Mouse (Mus musculus) frontal cortex, postnatal 25 days (tissue): ENCODE results near the gene Rack1.
A peak's percentile ranks its signal among the peaks of the same experiment; 100 is the strongest.

Experiments
- DNase-seq, 2 experiments: peaks; one replicate each; pipeline ENCODE4 v3.0.0; 2022; ENCODE audit warnings: low spot score in 2 of 2

Rack1 gene

DNA sequence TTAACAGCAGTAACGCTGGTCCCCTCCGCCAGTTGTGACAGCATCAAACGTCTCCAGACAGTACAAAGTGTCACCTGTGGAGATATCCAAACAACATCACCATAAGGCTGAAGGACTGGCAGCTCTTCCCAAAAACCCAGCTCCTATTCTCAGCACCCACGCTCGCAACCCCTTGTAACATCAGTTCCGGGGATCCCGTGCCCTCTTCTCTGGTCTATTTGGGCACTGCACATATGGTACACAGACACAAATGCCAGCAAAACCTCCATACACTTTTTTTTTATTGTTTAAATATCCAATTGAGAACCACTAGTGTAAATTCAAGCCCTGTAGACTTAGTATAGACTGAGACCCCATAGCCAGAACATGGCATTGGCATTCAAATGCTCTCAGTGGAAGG lies 4.9 kb upstream of the Rack1 start:
- DNase-seq = no peak

GRCm38 (mm10) chr11:48796290-48796689 lies 3.8 kb upstream of the Rack1 start:
- DNase-seq = no peak

DNA sequence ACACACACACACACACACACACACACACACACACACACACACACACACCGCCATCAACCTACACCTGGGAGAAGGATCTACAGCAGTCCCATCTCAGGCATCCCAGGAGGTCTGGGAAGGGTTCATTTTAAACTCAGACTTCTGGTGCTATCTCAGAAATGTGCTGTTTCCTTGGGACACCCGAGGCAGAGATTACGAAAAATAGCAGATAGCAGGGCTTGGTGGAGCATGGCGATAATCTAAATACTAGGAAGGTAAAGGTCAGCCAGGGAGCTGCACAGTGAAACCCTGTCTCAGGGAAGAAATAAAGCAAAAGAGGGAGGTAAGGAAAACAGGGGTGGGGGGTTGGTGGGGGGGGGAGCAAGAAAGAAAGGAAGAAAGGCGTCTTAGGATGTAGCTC lies 2.8 kb upstream of the Rack1 start:
- no peak for DNase-seq

DNA sequence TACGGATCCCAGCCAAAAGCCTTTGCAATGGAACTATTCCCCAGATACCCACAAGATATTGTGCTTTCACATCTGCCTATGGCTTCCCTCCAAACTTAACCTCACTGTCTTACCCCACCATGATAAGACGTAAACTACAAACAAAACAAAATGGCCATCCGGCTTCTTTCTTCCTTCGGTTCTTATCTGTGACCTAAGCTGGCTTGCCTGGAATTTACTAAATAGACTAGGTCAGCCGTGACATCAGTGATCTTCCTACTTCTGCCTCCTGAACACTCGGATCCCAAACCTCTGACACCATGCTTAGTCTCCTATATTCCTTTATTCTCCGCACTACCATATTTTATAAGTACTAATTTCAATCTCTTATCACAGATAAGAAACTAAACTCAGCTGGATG lies 1.8 kb upstream of the Rack1 start:
- no peak for DNase-seq

- no peak for DNase-seq
These were observed 880 bp upstream of the Rack1 start for GRCm38 (mm10) chr11:48798984-48799920.

DNA sequence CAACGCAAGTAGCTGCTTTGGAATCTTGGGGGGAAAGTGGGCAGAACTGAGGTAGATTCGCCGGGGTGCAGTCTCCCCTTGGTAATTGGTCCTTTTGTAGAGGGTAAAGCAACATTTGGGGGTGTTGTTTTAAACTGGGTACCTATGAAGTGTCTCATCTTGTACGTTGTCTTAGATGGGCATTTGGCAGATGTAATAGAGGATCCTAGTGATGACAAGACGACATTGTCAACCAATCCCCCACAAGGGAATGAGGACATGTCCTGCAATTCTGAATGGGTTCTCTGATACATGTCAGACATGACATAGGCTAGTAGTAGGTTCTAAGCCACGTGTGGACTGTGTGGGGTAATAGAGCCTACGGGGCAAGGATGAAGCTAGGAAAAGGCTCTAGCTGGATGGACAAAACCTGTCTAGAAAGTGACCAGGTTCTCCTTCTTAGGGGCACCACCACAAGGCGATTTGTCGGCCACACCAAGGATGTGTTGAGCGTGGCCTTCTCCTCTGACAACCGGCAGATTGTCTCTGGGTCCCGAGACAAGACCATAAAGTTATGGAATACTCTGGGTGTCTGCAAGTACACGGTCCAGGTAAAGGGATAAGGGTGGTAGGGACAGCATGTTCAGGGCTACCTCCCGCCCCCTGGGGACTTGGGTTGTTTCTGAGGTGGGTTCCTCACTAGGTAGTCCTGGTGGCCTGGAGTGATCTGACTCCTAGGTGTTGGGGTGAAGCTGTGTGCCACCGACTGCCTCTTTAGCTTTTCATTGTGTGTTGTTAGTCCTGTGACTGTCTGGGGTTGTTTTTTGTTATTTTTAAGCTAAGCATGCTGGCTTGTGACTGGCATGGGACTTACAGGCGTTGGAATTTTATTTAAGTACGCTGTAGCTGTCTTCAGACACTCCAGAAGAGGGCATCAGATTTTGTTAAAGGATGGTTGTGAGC lies 2.0 kb downstream of the Rack1 start:
- no peak for DNase-seq

GRCm38 (mm10) chr11:48803988-48804387 lies 3.9 kb downstream of the Rack1 start:
- DNase-seq = no peak

DNA sequence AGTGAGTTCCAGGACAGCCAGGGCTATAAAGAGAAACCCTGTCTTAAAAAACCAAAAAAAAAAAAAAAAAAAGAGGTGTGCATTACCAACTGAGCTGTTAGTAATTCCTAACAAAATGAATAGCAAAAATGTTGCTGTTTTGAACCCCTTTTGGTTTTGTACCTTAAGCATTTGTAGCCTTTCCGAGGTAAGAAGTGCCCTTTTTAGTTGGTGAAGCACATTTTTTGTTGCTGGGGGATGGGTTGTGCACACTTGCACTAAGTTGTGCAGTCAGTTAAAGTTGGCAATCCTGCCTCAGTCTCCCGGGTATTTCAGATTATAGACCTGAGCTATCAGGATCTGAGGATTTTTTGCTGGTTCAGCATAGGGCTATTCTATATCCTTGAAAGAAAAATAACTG lies 4.8 kb downstream of the Rack1 start:
- DNase-seq = no peak

- peak in 1 of 2 experiments; percentile 20 for DNase-seq
These were observed 6.9 kb downstream of the Rack1 start for GRCm38 (mm10) chr11:48806856-48807562.

GRCm38 (mm10) chr11:48807563-48808303 lies 7.6 kb downstream of the Rack1 start:
- no peak for DNase-seq

DNA sequence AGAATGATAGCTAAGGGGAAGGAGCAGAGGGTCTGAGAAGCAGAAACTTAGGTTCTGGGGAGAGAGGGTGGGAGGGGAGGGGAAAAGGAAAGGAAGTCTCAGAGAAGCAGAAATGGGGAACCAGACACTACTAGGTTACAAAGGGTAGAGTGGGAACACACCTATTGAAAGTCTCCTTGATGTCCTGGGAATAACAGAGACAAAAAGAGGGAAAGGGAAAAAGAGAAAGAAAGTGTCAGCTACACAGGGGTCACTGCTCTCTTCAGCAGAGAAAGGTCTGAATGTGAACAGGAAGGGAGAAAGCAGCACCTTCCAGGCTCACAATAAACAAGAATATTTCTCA lies 8.1 kb downstream of the Rack1 start:
- DNase-seq = no peak

GRCm38 (mm10) chr11:48808737-48809433 lies 8.8 kb downstream of the Rack1 start:
- DNase-seq = no peak

DNA sequence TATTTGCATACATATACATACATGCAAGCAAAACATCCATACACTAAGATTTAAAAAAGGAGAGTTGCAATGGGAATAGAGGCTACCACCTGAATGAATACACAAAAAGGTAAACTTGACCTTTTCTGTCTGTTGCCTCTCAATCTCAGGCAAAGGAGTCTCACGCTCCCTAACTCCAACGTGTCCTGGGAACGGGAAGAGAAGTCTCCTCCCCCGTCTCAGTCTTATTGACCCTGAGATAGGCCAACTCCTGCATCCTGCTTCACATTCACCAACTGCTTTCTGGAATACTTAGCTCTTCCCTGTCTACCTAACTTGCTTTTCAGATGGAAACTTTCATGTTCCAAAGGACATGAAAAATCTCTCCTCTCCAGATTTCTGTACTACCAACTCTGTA lies 9.3 kb downstream of the Rack1 start:
- DNase-seq = no peak

- DNase-seq = no peak
These were observed 10.0 kb downstream of the Rack1 start for GRCm38 (mm10) chr11:48810142-48810541.

GRCm38 (mm10) chr11:48813782-48814181 lies 13.7 kb downstream of the Rack1 start:
- no peak for DNase-seq

- no peak for DNase-seq
These were observed 15.7 kb downstream of the Rack1 start for GRCm38 (mm10) chr11:48815851-48816250.

DNA sequence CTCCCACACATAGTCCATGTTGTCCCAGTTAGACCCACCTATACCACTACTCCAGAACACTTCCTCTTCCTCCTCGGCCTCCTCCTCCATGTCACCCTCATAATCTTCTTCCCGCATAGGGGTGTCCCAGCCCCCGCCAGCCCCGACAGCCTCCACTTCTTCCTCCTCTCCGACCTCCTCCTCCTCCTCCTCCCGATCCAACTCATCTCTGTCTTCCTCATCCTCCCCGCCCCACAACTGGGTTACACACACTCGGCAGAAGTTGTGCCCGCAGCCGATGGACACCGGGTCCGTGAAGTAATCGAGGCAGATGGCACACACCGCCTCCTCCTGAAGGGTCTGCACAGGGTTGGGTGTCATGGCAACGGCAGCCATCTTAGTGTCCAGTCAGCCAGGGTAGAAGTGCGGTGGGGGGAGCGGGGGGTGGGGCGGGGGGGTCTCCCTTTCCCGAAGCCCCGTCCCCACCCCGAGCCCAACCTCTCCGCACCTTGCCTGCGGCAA lies 16.2 kb downstream of the Rack1 start:
- DNase-seq = no peak

GRCm38 (mm10) chr11:48816800-48817665 lies 16.9 kb downstream of the Rack1 start, which contains the start of gene Trim41:
Gene Trim41, minus strand, starts transcription at chr11:48817353.
- peak; percentile 97 to 98 for DNase-seq

GRCm38 (mm10) chr11:48817794-48818193 lies 17.7 kb downstream of the Rack1 start:
- DNase-seq = no peak
